In genomic region chr12:69297411-69298150, GRCm38 (mm10) we compare ENCODE assay signal across 8 mouse cellular contexts. TPM values are rescaled to one million over a fixed set of nuclear protein-coding genes. Genes with fewer than 3 reads are reported as not detected.
A peak's percentile ranks its signal among the peaks of the same experiment; 100 is the strongest.
DNase-seq lines count a peak whose midpoint lies in the region; ATAC-seq and TF ChIP-seq lines count a peak whose summit lies in the region.

No protein-coding gene starts in this region.

- H3K4me2 ChIP-seq in hindbrain, embryonic 13.5 days, result peak overlapping the region; percentile 68
- H3K4me2 ChIP-seq in midbrain, embryonic 15.5 days, result peak overlapping the region; percentile 75

- H3K27me3 ChIP-seq in hindbrain, embryonic 13.5 days, result no peaks in the 10 kb centered on the region
- H3K27me3 ChIP-seq in midbrain, embryonic 15.5 days (replicated peaks), result no peaks in the 10 kb centered on the region

- intact Hi-C loops in left cerebral cortex, adult 2 months (cut with DNase I), result loop anchor here (2.0 kb wide), 2 partner anchors 57 to 101 kb away; partner anchors contain the start of genes Gm49383 and Klhdc1
- intact Hi-C loops in left cerebral cortex, postnatal 36 days (cut with DNase I), result loop anchor here (5.0 kb wide), 2 partner anchors 55 to 100 kb away; partner anchors contain the start of genes Dnaaf2, Gm49383 and Klhdc1

- H3K4me3 ChIP-seq in left cerebral cortex, adult 2 months, result peak overlapping the region; percentile 98
- H3K4me3 ChIP-seq in brown adipose tissue, adult 24 weeks (ENCODE audit: insufficient read depth, low read depth, low read length), result peak overlapping the region; percentile 96
- H3K4me3 ChIP-seq in hindbrain, embryonic 13.5 days, result peak overlapping the region; percentile 98
- peak overlapping the region; percentile 81 for H3K4me3 ChIP-seq in midbrain, embryonic 15.5 days

- peak overlapping the region; percentile 97 for H3K27ac ChIP-seq in left cerebral cortex, adult 2 months
- H3K27ac ChIP-seq in brown adipose tissue, adult 24 weeks (replicated peaks; ENCODE audit: low read depth, low read length), result no peak overlapping the region; the same call in 1 of the 2 replicates
- peak overlapping the region; percentile 97 for H3K27ac ChIP-seq in hindbrain, embryonic 13.5 days
- peak overlapping the region; percentile 94 for H3K27ac ChIP-seq in midbrain, embryonic 15.5 days

- H3K36me3 ChIP-seq in hindbrain, embryonic 13.5 days, result peaks cover 28% of the 10 kb centered on the region
- peaks cover 27% of the 10 kb centered on the region for H3K36me3 ChIP-seq in midbrain, embryonic 15.5 days (replicated peaks)

- no peak for TF ChIP-seq CTCF in left cerebral cortex, adult 2 months (IDR thresholded peaks at IDR 0.05)

- H3K9ac ChIP-seq in hindbrain, embryonic 13.5 days, result peak overlapping the region; percentile 99
- H3K9ac ChIP-seq in midbrain, embryonic 15.5 days, result peak overlapping the region; percentile 86

- no peak for DNase-seq in left cerebral cortex, adult 2 months (ENCODE audit: extremely low spot score in 1 of 2, low spot score in 2 of 2)
- no peak for DNase-seq in left cerebral cortex, postnatal 36 days (ENCODE audit: low spot score in 2 of 2)
- DNase-seq in c-Kit-positive CD71-positive TER-119-positive erythroid progenitor cells, embryonic 14.5 days (ENCODE audit: low spot score), result no peak
- no peak for DNase-seq in thymus, postnatal 4 days

- no peaks in the 10 kb centered on the region for H3K9me3 ChIP-seq in hindbrain, embryonic 13.5 days
- H3K9me3 ChIP-seq in midbrain, embryonic 15.5 days, result no peaks in the 10 kb centered on the region

- H3K4me1 ChIP-seq in brown adipose tissue, adult 24 weeks (ENCODE audit: control insufficient read depth, insufficient read depth, insufficient read length, low read length), result peaks cover 14% of the 10 kb centered on the region
- H3K4me1 ChIP-seq in hindbrain, embryonic 13.5 days (replicated peaks), result peaks cover 35% of the 10 kb centered on the region
- peaks cover 27% of the 10 kb centered on the region for H3K4me1 ChIP-seq in midbrain, embryonic 15.5 days

- WGBS in hindbrain, embryonic 13.5 days, result 17% methylated on average over 20 of the region's 20 CpGs
- 16% methylated on average over 20 of the region's 20 CpGs for WGBS in midbrain, embryonic 15.5 days

- 0 out of 2 replicates have a peak, but pooled peaks have one; percentile 1 for ATAC-seq in hindbrain, embryonic 13.5 days (ENCODE audit: low FRiP score)
- peak; percentile 3; the same call in 1 of the 2 replicates for ATAC-seq in midbrain, embryonic 15.5 days (replicated peaks)
- no peak for ATAC-seq in CD4-positive, CD25-positive, alpha-beta regulatory T cell, adult 4 months

RNA-seq across cellular contexts. Expression of gene Klhdc2, which starts 1.1 kb away (rescaled TPM):
- total RNA-seq in left cerebral cortex, adult 2 months (2021), result 100 to 1,000 TPM; 126 to 147 TPM
- 100 to 1,000 TPM; 128 to 146 TPM for total RNA-seq in left cerebral cortex, postnatal 36 days (2021)
- 49.7 and 53.3 TPM in 2 replicates for polyA plus RNA-seq in brown adipose tissue, adult 24 weeks (2012; ENCODE audit: insufficient read depth, insufficient read length, missing spikeins)
- polyA plus RNA-seq in hindbrain, embryonic 13.5 days (2015; fragmentation: Nextera tagmentation; extraction: Ambion mirVana), result 294 TPM in 2 replicates
- 302 and 305 TPM in 2 replicates for polyA plus RNA-seq in midbrain, embryonic 15.5 days (2015; fragmentation: Nextera tagmentation; extraction: Ambion mirVana)
- 10 to 100 TPM; 12.2 to 14.3 TPM for polyA plus RNA-seq in CD4-positive, CD25-positive, alpha-beta regulatory T cell, adult 4 months (2017; shearing (Covaris generic))

RNA-seq across cellular contexts. Expression of gene Klhdc1, which starts 56.6 kb away (rescaled TPM):
- 10 to 100 TPM; 20.4 to 22.5 TPM for total RNA-seq in left cerebral cortex, adult 2 months (2021)
- 10 to 100 TPM; 19.0 to 22.5 TPM for total RNA-seq in left cerebral cortex, postnatal 36 days (2021)
- 9.0 and 9.3 TPM in 2 replicates for polyA plus RNA-seq in brown adipose tissue, adult 24 weeks (2012; ENCODE audit: insufficient read depth, insufficient read length, missing spikeins)
- polyA plus RNA-seq in hindbrain, embryonic 13.5 days (2015; fragmentation: Nextera tagmentation; extraction: Ambion mirVana), result 10.7 and 11.6 TPM in 2 replicates
- polyA plus RNA-seq in midbrain, embryonic 15.5 days (2015; fragmentation: Nextera tagmentation; extraction: Ambion mirVana), result 14.6 and 16.0 TPM in 2 replicates
- 10 to 100 TPM; 15.1 to 20.3 TPM for polyA plus RNA-seq in CD4-positive, CD25-positive, alpha-beta regulatory T cell, adult 4 months (2017; shearing (Covaris generic))

RNA-seq across cellular contexts. Expression of gene Nemf, which starts 59.4 kb away (rescaled TPM):
- total RNA-seq in left cerebral cortex, adult 2 months (2021), result 10 to 100 TPM; 46.3 to 53.7 TPM
- 10 to 100 TPM; 35.9 to 53.2 TPM for total RNA-seq in left cerebral cortex, postnatal 36 days (2021)
- 16.5 and 33.9 TPM in 2 replicates for polyA plus RNA-seq in brown adipose tissue, adult 24 weeks (2012; ENCODE audit: insufficient read depth, insufficient read length, missing spikeins)
- 90.8 and 98.8 TPM in 2 replicates for polyA plus RNA-seq in hindbrain, embryonic 13.5 days (2015; fragmentation: Nextera tagmentation; extraction: Ambion mirVana)
- 87.0 and 93.6 TPM in 2 replicates for polyA plus RNA-seq in midbrain, embryonic 15.5 days (2015; fragmentation: Nextera tagmentation; extraction: Ambion mirVana)
- polyA plus RNA-seq in CD4-positive, CD25-positive, alpha-beta regulatory T cell, adult 4 months (2017; shearing (Covaris generic)), result 100 to 1,000 TPM; 163 to 169 TPM
